Mouse (Mus musculus): ENCODE measurements at regions not wholly inside any gene's neighbourhood (a gene's known extent, or its start where the extent isn't known, plus 50 kb on each side); places are given as distances from the start of the nearest gene placed in this dataset.

DNA sequence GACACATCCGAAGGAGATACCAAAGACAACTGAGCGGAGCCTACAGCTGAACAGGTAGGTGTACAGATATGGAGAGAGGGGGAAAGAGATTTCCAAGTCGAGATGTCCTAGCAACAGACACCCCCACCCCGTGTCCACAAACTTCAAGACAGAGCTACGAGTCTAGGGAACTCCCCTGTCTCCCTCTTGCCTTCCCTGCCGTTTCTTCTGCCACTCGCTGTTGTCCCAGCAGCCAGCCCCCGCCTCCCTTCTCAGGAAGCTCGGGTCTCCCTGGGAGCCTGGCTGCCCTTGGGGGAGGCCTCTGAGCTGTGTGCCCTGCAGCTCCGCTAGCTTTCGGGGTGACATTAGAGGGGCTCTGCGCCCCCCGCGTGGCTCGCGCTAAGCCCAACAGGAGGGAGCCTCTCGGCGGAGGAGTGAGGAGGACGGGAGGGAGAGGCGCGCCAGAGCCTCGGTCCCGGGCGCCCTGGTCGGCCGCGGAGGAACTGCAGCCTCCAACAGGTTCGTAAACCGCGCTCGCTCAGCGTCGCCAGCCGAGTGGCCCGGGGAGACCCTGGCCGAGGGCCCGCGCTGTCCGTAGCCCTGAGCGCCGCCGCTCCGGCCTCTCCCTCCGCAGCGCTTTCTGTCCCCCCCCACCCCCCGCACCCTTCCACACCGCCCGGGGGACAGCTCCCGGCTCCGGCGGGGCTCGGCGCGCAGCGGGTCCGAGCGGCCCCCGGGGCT, 68.6 kb upstream of the Cplx2 start:
- TF ChIP-seq CTCF (IDR thresholded peaks at IDR 0.05; ENCODE audit: extremely low read depth, insufficient read length, insufficient replicate concordance, low read depth, low read length) (no peak), POLR2A (IDR thresholded peaks at IDR 0.05; ENCODE audit: low read depth, low read length) (no peak)
